Mouse (Mus musculus): Measurements from ENCODE around the gene Kidins220.

Gene Kidins220

DNA sequence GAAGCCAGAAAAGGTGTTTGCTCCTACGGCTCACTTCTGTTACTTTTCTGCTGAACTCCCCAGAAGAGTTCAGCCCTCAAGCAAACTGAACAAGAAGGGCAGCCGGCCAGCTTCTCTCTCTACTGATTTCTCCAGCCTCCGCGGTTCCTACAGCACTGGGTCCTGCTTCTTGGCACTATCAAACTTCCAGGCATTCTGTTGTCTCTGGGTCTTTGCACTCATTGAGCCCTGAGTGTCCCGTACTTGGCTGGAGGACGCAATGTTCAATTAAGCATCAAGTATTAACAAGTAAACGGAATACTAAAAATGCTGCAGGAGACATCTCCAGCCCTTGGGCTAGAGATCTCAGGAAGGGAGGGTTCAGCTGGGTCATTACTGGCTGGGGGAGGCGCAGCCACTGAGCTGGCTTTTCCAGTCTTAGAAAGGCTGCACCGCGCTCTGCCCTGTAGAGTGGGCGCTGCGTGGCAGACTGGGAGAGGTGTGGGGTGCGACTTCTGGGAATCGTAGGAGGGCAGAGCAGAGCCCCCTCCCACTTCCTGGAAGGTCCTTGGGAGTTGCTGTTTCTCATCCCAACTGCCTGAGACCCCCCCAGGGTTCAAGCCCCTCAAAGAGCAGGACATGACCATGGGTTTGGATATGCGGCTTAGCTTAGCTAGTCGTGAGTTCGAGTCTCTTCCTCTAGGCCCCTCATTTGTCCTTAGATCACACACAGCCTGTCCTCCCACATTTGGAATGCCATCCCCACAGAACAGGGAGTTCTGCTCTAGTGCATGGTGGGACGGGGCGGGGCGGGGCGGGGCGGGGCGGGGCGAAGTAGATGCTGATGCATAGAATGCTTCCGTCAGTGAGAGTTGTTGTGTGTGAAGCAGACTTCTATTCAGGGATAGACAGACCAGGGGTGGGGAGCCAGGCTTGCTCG, 108.8 kb downstream of the Kidins220 start:
- no peak for DNase-seq (ENCODE audit: inconsistent age in 2 of 2, low spot score in 1 of 2)

DNA sequence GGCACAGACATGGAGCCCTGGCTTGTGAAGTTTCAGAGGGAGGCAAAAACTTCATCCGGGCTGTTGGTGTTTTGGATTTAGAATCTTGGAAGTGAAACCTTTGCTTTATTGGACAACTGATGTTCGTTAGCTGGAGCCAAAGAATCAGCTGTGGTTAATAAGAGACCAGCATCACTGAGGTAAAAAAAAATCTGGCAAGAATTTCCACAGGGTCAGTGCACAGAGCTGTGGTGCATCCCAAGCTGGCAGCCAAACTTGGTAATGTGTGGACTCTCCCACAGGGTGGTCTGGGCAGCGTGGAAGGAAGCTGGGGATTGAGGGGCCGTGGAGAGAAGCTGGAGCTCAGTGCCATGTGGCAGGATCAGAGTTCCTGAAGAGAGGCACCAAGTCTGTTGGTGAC, 112.2 kb downstream of the Kidins220 start:
- DNase-seq (ENCODE audit: inconsistent age in 2 of 2, low spot score in 1 of 2) = no peak

DNA sequence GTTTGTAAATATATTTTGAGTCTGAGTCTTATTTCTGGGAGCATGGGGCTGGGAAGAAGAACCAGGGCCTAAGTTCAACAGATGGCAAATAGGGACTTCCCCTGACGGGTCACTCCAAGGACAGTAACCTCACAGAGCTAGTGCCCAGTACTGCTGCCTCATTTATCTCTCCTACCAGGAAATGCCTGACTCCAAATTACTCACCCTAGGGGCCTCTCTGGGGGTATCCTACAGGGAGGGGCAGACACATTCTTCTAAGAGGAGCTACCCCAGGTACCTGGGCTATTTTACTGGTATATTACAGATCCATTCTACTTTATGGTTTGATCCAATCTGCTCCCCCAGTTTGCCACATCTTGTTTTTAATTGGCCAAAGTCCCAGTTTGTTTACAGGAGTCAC, 114.7 kb downstream of the Kidins220 start:
- peak in 1 of 2 experiments; percentile 77 for DNase-seq (ENCODE audit: inconsistent age in 2 of 2, low spot score in 1 of 2)

DNA sequence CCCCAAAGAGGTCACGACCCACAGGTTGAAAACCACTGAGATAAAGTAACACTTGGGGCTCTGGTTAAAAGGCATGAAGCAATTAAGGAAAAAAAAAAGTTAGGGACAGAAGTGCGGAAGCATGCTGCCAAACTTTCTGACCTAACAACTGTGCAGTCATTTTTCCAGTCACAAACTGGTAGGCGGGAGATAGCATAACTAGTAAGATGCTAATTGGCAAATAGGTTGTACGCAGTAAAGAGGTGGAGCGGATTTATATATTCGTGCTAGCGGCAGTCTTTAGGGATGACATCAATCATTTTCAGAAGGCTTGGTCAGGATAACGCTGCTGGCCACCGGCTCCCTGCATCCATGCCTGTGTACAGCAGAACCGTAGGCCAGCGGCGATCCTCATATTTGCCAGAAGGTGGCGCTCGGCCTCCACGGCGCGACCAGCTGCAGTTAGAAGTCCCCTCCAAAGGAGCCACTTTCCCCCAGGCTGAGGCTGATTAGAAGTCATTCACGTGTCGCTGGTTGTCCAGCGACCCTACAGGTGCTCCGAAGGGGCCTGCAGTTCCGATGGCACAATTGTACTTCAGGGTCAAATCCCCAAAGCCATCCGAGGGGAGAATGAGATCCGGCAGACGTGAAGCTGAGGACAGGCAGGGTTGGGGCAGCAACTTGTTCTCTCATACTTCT, 117.4 kb downstream of the Kidins220 start:
- peak; percentile 92 to 98 for DNase-seq (ENCODE audit: inconsistent age in 2 of 2, low spot score in 1 of 2)

DNA sequence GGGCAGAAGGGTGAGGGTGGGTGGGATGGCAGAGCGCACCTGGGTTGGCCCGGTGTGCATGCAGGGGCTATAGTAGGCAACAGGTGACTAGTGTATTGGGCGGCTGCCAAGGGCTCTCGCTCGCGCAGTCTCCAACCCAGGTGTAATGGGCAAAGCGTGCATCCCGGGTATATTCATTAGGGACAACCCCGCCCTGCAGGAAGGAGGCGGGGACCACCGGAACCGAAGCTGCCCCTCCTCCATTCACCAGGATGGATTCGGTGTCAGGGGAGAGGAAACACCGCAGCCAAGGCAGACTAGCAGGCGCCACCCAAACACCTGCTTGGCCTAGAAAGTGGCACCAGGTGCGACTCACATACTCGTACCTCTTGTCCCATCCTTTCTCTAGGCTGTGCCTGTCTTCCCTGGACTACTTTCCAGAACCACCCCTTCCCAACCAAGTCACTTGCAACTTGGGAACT, 118.1 kb downstream of the Kidins220 start:
- DNase-seq (ENCODE audit: inconsistent age in 2 of 2, low spot score in 1 of 2) = peak; percentile 85 to 95

DNA sequence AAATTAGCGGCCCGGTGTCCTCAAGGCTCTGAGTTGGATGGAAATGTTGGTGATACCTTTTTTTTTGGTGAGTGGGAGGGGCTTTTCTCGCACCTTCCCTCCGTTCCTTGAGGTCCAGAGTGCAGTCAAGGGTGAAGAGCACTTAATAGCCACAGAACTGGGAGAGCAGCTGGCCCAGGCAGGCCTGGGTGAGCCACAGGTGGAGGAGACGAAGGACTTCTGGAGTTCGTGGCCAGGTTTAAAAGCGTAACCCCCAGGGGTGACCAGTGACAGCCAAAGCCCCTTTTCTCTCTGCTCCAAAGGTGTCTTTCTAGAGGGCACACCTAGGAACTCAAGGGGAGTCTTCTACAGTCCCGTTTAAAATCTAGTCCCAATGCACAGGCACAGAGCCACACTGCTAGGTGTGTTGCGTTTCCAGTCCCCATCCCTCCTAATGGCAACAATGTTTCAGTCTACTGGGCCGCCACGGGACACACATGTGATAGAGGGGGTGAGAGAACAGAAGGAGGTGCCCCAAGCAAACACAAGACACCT, 118.6 kb downstream of the Kidins220 start:
- DNase-seq (ENCODE audit: inconsistent age in 2 of 2, low spot score in 1 of 2) = peak; percentile 60 to 84

DNA sequence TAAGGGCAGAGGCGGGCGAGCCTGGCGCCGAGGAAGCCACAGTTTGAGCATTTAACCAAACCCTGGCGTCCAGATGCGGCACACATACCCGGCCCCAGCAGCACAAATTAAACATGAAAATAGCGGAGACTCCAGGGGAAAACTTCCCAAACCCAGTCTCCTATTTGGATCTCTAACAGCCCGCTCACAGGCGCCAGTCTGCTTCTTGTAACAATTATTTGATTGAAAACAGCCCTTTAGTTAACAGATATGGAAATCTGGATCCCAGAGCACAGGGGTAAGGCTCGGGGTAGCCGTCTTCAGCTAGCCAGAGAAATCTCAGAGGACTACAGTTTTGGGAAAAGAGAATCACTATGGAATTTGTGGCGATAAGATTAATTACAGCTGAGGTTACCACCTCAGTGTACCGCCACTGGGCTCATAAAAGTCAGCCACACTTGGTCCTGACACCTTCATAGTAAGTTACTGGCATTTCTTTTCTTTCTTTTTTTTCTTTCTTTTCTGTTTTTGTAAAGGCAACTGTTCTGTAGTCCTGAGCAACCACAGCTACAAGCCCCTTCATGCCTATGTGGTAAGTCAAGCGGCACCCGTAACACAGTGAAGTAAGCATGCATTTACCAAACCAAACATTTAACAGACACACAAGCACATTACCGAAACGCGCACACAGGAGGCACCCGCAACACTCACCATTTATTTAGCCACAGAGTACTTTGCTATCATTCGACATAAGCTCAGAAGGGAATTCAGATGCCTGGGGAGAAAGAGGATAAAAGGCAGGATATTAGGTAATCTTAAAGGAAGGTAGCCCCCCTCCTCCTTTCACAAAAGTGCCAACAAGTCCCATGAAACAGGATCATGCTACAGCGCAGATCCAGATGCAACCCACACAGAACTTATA, 120.1 kb downstream of the Kidins220 start:
- peak; percentile 55 to 85 for DNase-seq (ENCODE audit: inconsistent age in 2 of 2, low spot score in 1 of 2)

DNA sequence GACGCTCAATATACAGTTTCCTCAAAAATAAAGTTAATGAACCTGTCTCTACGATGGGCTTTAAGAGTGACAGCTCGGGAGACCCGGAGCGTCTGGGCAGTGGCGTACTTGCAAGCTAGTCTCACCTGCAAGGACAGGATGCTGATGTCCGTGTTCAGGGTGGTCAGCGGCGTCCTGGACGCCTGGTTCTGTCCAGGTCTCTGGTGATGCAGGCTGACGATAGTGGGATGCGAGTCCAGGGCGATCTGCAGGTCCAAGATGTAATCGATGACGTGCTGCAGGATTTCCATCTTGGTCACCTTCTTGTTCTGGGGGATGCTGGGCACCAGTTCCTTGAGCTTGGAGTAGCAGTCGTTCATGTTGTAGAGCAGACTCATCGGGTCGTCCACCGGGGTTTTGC, 120.8 kb downstream of the Kidins220 start:
- no peak for DNase-seq (ENCODE audit: inconsistent age in 2 of 2, low spot score in 1 of 2)

DNA sequence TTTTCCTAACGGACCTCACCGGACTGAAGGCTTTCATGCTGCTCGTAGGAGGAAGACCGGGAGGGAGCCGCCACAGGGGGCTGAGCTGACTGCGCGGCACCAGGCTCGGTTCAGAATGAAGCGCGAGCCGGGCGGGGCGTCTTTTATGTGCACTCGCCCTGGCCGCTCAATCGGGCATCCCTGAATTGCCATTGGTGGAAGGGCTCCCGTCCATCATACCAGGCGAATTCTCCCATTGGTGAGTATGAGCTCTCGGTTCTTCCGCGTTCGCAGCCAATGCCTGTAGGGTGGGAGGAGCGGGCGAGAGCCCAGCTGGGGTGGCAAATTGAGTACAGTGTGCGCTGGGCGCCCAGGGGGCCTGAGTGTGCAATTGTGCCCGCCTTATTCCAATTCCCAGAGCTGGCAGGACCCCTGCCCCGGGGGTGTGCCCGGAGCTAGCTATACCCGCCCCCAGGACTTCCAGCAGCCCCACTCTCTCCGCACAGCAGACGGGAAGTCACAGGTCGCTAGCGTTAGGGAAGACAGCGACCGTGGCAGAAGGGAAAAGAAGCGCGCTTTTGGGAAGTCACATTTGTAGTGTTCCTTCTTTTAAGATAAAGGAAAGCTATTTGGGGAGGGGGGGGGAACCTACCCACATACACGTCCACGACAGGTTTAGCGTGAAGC, 121.4 kb downstream of the Kidins220 start:
- peak; percentile 99 to 100 for DNase-seq (ENCODE audit: inconsistent age in 2 of 2, low spot score in 1 of 2)

DNA sequence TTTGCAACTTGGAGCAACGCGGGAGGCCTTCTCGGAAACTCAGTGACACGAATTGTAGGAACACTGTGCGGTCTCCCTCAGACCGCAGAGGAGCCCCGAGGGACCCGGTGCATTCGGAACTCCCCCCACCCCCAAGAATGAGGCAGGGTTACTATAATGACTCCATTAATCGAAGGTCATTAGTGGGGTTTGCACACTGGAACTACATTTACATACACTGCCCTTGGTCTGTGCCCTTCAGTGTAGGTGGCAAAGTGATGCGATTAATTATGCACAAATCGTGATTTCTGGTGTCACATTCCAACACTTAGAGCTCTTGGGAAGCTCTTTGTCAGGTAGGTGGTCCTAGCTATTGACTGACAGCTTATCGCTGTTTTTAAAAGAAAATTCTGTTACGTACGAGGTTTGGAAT, 121.9 kb downstream of the Kidins220 start:
- peak in 1 of 2 experiments; percentile 81 for DNase-seq (ENCODE audit: inconsistent age in 2 of 2, low spot score in 1 of 2)

DNA sequence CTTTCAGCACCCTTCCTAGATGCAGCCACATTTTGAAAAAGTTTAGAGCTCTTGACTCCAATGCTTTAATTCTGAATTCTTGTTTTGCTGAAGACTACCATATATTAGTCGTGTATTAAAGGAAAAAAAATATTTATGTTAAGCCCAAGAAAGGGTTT, 122.2 kb downstream of the Kidins220 start, which contains the start of gene Id2:
TSS of gene Id2 (minus strand) at position 89 of the 158 bp plus-strand sequence.
- DNase-seq (ENCODE audit: inconsistent age in 2 of 2, low spot score in 1 of 2) = no peak

DNA sequence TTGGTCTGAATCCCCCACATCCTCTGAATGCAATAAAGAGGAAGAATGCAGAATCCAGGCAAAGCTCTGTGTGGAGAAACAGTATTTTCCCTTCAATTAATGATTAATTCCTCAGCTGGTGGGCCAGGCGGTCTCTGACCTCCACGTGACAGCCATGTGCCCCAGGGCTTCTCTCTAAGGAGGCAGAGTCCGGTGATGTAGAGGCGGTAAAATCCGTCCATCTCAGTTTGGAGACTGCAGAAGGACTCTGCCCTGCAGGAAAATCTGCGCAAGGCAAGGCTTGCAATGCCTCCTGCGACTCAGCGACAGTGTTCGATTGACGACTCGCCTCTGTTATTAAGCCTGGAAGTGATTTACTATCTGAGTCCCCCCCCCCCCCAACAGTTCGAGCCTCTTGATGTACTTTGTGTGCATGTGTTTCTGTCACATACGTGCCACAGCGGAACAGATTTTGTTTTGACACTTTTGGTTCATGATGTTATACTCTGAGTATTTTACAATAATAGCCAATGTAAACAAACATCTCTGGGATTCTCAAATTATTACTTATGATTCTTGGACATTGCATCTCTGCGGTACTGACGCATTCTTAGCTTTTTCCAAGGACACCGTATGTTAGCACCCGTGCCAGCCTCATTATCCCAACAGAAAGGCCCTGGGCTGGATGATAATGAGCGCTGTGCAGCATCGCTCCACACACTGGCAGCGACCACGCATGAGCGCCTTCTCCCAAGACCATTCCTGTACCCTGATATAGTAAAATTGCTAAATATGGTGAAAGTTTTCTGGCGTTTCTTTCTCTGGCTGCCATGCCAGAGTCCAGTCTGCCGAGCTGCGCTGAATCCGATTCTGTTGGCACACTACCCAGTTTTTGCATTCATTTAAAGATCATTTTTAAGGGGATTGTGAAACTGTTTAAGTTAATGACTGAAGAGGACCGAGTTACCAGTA, 122.8 kb downstream of the Kidins220 start:
- DNase-seq (ENCODE audit: inconsistent age in 2 of 2, low spot score in 1 of 2) = peak; percentile 72 to 93

DNA sequence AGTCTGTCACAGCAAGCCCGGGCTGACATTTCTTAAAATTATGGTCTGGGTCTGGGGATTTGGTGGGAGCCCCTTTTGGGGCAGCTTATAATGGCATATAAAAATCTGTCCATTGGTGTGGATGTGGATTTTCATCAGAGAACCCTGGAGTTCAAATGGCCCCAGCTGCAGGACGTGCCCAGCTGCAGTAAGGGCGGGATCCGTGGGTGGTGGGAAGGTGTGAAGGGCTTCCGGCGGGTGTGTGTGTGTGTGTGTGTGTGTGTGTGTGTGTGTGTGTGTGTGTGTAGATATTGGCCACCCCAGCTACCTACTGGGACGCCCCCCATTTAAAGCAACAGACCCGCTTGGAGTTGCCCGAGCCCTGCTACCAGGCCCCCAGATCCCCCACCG, 123.4 kb downstream of the Kidins220 start:
- DNase-seq (ENCODE audit: inconsistent age in 2 of 2, low spot score in 1 of 2) = no peak

DNA sequence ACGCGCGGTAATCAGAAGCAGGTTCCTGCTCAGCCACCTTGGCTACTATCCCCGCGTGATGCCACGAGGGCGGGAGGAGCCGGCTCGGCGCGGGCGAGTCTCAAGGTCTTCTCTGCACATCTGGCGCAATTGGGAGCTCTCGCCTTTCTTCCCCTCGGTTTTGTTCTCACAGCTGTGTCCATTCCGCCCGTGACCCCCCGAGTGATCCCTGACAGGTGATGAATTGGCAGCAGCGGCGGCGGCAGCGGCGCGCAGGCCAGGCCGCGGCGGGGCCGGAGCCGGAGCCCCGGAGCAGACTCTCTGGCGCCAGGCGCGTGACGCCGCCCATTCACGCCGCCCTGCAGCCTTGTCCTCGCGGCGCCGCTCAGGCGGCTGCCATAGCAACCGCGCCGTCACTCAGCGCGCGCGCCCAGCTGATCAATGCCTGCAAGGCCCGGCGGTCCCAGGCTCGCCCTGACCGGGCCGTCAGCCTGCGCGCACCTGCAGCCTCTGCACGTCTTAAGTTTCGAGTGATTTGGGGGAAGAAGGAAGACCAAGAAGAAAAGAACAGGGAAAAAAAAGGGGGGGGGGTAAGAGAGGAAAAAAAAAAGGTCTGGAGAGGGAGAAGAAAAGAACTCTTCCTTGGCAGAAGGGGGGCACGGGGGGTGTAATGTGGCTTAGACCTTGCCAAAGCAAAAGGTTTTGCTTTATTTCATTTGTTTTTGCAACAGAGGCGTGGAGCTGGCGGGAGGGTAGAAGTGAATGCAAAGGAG, 124.0 kb downstream of the Kidins220 start:
- DNase-seq (ENCODE audit: inconsistent age in 2 of 2, low spot score in 1 of 2) = peak; percentile 97 to 98

DNA sequence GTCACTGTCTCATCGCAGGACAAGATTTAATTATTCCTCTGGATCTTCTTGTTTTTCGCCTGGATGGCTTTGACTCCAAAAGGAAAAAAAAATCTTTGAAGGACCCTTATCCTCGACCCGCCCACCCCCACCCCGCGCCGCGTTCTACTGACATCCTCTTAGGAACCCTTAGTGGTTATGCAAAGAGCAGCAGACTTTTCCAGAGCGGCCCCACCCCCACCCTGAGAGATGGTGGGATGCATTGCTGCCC, 124.5 kb downstream of the Kidins220 start:
- peak; percentile 67 to 84 for DNase-seq (ENCODE audit: inconsistent age in 2 of 2, low spot score in 1 of 2)

DNA sequence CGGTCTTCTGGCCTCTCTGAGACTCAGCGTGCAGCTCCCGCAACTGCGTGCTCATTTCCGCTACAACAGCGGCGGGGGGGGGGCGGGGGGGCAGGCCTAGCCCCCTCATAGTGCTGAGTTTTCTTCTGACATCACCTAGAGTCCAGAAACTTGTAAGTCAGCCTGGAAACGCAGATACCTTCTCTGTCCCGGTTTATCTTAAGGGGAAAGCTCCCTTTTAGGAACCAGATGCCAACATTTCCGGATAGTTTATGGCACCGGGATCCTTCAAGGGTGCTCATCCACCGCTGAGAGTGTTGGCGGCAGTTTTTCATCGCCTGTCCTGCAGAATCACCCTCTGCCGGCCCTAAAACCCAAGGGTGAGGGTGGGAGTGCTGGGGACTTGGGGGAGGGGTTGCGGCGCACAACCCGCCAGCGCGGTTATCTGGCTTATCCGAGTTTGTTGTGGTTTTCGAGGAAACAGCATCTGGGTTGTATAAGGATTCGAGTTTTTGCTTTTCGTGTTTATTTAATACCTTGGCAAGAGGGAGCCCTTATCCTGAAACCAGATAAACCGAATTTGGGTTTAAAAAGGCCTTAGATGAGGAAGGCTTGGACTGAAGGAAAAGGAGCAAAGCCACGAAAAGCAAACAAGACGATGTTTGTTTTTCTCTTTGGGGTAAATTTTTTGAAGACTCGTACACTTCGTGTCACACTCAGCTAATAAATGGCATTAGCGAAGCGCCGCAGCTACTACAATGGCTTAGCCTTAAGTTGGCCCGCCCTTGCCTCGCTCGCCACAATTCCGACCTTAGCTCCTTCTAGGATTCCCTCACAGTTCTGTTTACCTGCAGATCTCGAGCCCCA, 125.1 kb downstream of the Kidins220 start:
- peak; percentile 68 to 90 for DNase-seq (ENCODE audit: inconsistent age in 2 of 2, low spot score in 1 of 2)

DNA sequence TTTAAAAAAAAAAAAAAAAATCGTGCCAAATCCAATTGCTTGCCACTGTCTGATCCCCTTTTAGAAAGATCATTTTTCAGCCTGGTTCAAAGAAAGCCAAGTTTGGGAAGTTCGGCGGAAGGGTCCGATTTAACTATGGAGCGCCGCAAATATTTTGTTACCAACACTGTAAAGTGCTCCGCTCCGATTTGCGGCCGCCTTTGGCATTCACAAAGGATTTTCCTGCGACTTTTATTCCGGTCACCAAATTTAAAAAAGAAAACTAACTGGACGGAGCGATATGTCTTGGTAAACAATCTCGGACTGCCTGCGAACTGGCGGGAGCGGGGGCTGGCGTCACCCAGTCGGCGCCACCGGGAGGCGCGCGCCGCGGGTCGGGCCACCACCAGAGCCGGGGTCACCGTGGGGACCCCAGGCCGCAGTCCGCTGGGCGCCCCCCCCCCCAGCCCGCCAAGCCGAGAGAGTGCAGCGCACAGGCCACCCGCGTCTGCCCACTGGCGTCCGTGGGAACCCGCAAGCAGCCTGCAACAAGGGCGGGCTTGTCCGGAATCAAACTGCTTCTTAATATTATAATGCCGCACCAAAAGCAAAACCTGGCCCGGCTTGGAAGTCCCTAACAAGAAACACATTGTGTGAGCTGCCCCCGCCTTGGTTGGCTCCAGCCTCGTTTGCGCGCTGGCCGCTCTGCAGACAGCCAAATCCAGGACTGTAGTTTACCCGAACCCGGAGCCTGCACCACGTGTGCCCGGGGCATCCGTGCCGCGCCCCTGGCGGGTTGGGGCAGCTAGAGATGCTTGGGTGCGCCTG, 125.9 kb downstream of the Kidins220 start:
- DNase-seq (ENCODE audit: inconsistent age in 2 of 2, low spot score in 1 of 2) = peak; percentile 71 to 88

Measured in adrenal gland, adult (tissue).